Mouse (Mus musculus): ENCODE results near the gene Neil1.
A peak's percentile ranks its signal among the peaks of the same experiment; 100 is the strongest.

GRCm38 (mm10) chr9:57162496-57162895 lies 14.4 kb upstream of the Neil1 start:
- peak; percentile 28 for TF ChIP-seq CTCF (IDR thresholded peaks at IDR 0.05; ENCODE audit: control insufficient read depth, insufficient read depth, insufficient read length)
- no peak for TF ChIP-seq MAX (IDR thresholded peaks at IDR 0.05)
- TF ChIP-seq MYOD1 (IDR thresholded peaks at IDR 0.05; ENCODE audit: control insufficient read depth, insufficient read length, low read depth): no peak
- TF ChIP-seq USF1 (IDR thresholded peaks at IDR 0.05; ENCODE audit: low read depth): peak; percentile 93
- no peak for TF ChIP-seq MYOG (IDR thresholded peaks at IDR 0.05; ENCODE audit: control insufficient read depth, extremely low read depth, insufficient read length)
- TF ChIP-seq FOSL1 (IDR thresholded peaks at IDR 0.05; ENCODE audit: insufficient read depth, low read length, poor library complexity, severe bottlenecking): no peak
- TF ChIP-seq CEBPB (IDR thresholded peaks at IDR 0.05; ENCODE audit: low read depth): no peak
